Mouse (Mus musculus): ENCODE data around the gene Tirap.

The Tirap gene

DNA sequence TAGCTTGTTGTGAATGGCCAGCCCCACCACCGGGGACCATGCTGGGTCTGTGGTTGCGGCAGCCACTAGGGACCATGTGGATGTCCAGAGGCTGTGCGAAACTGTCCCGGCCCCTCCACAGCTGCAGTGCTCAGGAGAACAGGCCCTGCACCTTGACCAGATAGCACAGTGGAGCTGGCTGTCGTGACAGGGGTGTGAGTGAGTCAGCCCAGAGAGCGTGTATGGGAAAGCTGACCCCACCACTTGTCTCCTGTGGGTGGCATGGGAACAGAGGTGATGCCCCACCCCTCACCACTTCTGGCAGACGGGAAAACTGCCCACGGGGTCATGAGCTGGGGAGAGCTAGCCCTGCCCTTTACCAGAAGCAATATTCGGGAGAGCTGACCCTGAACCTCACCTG is 55.0 kb downstream of the Tirap start:
- DNase-seq, result no peak

DNA sequence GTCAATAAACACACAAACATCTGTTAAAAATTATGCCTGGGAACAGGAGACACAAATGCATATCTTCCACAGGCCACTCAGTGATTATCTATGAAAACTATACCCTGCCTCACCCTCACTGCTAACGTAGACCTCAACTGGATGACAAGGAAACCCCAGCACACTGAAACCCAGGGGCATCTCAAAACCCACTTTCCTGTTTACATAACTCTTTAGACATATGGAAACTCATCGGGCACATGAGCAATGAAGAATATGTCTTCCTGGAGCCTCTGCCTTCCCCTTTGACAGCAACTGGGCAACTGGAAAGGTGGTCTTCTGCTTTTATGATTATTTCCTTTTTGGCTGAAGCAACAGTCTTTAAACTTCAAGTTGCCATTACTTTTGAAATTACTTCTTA is 57.9 kb downstream of the Tirap start:
- DNase-seq, result no peak

DNA sequence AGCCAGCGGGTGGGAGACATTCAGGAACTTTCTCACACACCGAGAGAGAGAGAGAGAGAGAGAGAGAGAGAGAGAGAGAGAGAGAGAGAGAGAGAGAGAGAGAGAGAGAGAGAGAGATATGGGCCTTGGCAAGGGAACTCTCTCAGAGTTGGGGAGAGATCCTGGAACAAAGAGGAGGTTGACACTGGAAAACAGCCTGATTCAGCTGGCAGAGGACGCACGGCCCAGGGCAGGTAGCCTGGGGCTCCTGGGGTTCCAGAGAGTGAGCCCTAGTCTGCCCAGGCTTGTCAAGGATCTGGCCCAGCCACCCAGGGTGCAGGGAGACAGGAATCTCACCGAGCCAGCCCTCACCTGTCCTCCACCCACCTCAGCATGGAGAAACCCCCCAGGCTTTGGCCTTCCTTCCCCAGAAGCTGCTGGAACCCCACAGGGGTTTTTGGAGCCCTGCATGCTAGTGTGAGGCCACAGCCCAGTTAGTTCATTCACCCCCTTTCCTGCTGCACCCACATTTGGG is 60.8 kb downstream of the Tirap start:
- no peak for DNase-seq

DNA sequence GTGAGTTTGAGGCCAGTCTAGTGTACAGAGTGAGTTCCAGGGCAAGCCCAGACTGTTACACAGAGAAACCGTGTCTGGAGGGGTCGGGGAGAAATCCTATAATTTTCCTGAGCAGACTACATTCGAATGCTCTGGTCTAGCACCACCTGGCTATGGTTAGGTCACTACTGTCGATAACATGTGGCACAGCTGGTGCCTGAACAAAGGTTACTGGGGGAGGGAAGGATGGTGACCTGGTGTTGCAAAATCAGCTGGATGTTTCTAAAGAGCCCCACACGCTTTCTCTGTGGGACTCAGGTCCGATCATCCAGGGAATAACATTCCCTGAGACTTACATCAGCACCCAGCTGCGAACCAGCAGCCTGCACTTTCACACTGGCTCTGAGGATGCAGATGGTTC is 62.1 kb downstream of the Tirap start:
- DNase-seq, result no peak

DNA sequence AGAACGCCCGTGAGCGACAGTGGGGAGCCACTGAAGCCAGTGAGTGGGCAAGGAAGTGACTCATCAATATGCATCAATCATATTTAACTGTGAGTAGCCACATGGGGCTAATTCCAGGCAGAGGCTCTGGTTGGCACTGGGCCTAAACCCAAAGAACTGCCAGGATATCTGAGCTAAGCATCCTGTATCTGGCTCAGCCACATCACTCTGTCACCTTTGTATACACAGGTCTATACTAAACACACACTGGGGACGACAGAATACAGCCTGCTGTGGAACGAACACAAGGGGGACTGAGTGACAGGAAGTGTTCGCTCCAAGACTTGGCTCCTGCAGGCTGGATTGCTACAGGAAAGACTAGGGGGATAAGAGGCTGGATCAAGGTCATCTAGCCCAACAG is 64.5 kb downstream of the Tirap start:
- DNase-seq, result no peak
